Mouse (Mus musculus) frontal cortex, postnatal 25 days (tissue): Measurements from ENCODE around the gene Slx.
"Not testable (repeated sequence)": the region's sequence is repeated elsewhere in the genome, so short reads cannot be mapped to it uniquely, and the experiment has no call there.

Source experiments
- DNase-seq, 2 experiments: peaks; one replicate each; pipeline ENCODE4 v3.0.0; 2022; ENCODE audit warnings: low spot score in 2 of 2

Slx gene

GRCm38 (mm10) chrX:26545465-26545864 lies at the start of gene Slx:
Gene Slx (minus strand): TSS chrX:26545565.
- not testable (repeated sequence) for DNase-seq
